Mouse (Mus musculus): Measurements from ENCODE around the gene Ferd3l. TPM values are rescaled to one million over a fixed set of nuclear protein-coding genes. Genes with fewer than 3 reads are reported as not detected.

The Ferd3l gene
- polyA plus RNA-seq, 1 experiment from 2014 or later, result not detected

DNA sequence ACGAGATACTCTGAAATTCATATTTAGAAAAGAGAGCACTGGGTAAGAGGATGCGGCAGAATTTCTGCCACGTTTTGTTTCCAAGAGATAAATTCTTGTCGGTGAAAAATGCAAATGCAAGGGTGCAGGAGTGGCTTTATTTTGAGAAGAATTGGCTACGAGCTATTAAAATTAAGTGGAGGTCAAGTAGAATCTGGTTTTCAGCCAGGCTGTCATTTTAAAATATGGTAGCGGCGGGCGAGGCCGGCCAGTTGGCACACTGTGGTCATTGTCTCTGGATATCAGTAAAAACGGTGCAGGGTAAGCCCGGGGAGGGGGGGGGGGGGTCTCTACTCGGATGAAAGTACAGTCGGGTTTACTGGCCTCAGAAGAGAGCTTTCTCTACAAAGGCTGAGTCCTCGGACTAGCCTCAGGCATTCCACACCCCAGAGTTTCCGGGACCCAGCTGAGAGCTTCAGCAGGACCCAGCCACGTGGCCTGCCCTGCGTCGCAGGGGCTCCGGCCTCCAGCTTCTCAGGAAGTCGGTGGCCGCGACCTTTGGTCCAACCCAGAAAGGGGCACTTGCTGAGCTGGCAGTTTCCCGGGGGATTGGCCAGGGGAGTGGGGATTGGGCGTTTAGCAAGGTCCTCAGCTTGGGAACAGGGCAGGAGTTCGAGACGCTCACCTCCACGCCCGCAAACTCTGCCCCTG, 27.5 kb downstream of the Ferd3l start:
- H3K4me1 ChIP-seq (ENCODE audit: control insufficient read depth, insufficient read depth, low read length), result 0 out of 2 replicates have a peak, but pooled peaks cover 3% of the 10 kb centered on the region
- H3K27me3 ChIP-seq (replicated peaks; ENCODE audit: control insufficient read depth, insufficient read depth, low read length), result peaks cover 29% of the 10 kb centered on the region
- WGBS, result 6% methylated on average over 25 of the region's 28 CpGs
- H3K27ac ChIP-seq (replicated peaks; ENCODE audit: low read depth, low read length), result peak overlapping the region; percentile 97; the same call in 1 of the 2 replicates
- H3K4me3 ChIP-seq (ENCODE audit: low read depth, low read length), result peak overlapping the region; percentile 80
- DNase-seq (ENCODE audit: low spot score), result no peak
- ATAC-seq (ENCODE audit: low read depth), result no peak
- peak overlapping the region; percentile 99 for H3K9ac ChIP-seq (ENCODE audit: low read depth, low read length)
- H3K4me2 ChIP-seq (ENCODE audit: low read depth, low read length), result peak overlapping the region; percentile 80
- no peaks in the 10 kb centered on the region for H3K9me3 ChIP-seq (ENCODE audit: control insufficient read depth, low read length)
- H3K36me3 ChIP-seq (ENCODE audit: control insufficient read depth, insufficient read depth, low read length), result no peaks in the 10 kb centered on the region

- no peak for DNase-seq (ENCODE audit: low spot score)
- Histone ChIP-seq H3K36me3 (ENCODE audit: control insufficient read depth, insufficient read depth, low read length) (no peaks in the 10 kb centered on the region), H3K9me3 (ENCODE audit: control insufficient read depth, low read length) (no peaks in the 10 kb centered on the region), H3K4me2 (ENCODE audit: low read depth, low read length) (peak overlapping the region; percentile 80), H3K27ac (replicated peaks; ENCODE audit: low read depth, low read length) (peak overlapping the region; percentile 97), H3K4me1 (ENCODE audit: control insufficient read depth, insufficient read depth, low read length) (0 out of 2 replicates have a peak, but pooled peaks cover 3% of the 10 kb centered on the region), H3K27me3 (replicated peaks; ENCODE audit: control insufficient read depth, insufficient read depth, low read length) (peaks cover 29% of the 10 kb centered on the region), H3K9ac (ENCODE audit: low read depth, low read length) (peak overlapping the region; percentile 99), H3K4me3 (ENCODE audit: low read depth, low read length) (peak overlapping the region; percentile 80)
- peak; percentile 6; the same call in 1 of the 2 replicates for ATAC-seq (ENCODE audit: low read depth)
- WGBS, result 1% methylated on average over 34 of the region's 43 CpGs
Observed at GRCm38 (mm10) chr12:33956576-33957399, 28.6 kb downstream of the Ferd3l start.

DNA sequence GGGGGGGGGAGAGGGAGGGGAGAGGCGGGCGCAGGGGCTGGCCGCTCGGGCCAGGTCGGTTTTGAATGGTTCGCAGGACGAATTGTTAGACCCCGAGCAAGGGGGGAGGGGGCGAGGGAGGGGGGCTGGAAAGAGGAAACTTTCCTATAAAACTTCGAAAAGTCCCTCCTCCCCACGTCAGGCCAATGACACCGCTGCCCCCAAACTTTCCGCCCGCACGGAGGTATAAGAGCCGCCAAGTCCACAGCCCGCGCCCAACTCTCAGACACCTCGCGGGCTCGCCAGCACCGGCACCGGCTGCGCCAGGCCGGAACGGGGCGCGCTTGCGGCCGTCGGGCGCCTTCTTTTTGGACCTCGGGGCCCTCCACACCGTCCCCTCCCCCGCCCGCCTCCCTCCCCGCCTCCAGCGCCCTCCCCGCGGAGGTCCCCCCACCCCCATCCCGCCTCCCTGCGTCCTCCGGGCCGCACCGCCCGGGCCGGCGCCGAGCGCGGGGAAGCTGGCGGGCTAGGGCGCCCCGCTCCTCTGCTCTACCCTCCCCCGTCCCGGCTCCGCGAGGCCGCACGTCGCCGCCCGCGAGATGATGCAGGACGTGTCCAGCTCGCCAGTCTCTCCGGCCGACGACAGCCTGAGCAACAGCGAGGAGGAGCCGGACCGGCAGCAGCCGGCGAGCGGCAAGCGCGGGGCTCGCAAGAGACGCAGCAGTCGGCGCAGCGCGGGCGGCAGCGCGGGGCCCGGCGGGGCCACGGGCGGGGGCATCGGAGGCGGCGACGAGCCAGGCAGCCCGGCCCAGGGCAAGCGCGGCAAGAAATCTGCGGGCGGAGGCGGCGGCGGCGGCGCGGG, 29.4 kb downstream of the Ferd3l start, which contains the start of gene Twist1:
Twist1 (plus strand) TSS at position 272 of the 841 bp plus-strand sequence.
- Histone ChIP-seq H3K4me3 (ENCODE audit: low read depth, low read length) (peak within 1 kb of the TSS; percentile 80), H3K9ac (ENCODE audit: low read depth, low read length) (peak within 1 kb of the TSS; percentile 99), H3K27ac (replicated peaks; ENCODE audit: low read depth, low read length) (peak within 1 kb of the TSS; percentile 97), H3K36me3 (ENCODE audit: control insufficient read depth, insufficient read depth, low read length) (peaks cover 7% of the 10 kb centered on the region; the same call in 1 of the 2 replicates), H3K4me2 (ENCODE audit: low read depth, low read length) (peak within 1 kb of the TSS; percentile 80), H3K9me3 (ENCODE audit: control insufficient read depth, low read length) (no peaks in the 10 kb centered on the region), H3K4me1 (ENCODE audit: control insufficient read depth, insufficient read depth, low read length) (peaks cover 10% of the 10 kb centered on the region; the same call in 1 of the 2 replicates), H3K27me3 (replicated peaks; ENCODE audit: control insufficient read depth, insufficient read depth, low read length) (peaks cover 29% of the 10 kb centered on the region)
- DNase-seq (ENCODE audit: low spot score) (peak; percentile 96), ATAC-seq (ENCODE audit: low read depth) (peak; percentile 92)
- WGBS, result 0% methylated on average over 6 of the region's 105 CpGs

- ATAC-seq (ENCODE audit: low read depth) (no peak), DNase-seq (ENCODE audit: low spot score) (no peak)
- Histone ChIP-seq H3K27me3 (replicated peaks; ENCODE audit: control insufficient read depth, insufficient read depth, low read length) (peaks cover 29% of the 10 kb centered on the region), H3K36me3 (ENCODE audit: control insufficient read depth, insufficient read depth, low read length) (peaks cover 9% of the 10 kb centered on the region; the same call in 1 of the 2 replicates), H3K4me1 (ENCODE audit: control insufficient read depth, insufficient read depth, low read length) (peaks cover 10% of the 10 kb centered on the region), H3K4me2 (ENCODE audit: low read depth, low read length) (peak overlapping the region; percentile 80), H3K9ac (ENCODE audit: low read depth, low read length) (peak overlapping the region; percentile 99), H3K27ac (replicated peaks; ENCODE audit: low read depth, low read length) (peak overlapping the region; percentile 97), H3K9me3 (ENCODE audit: control insufficient read depth, low read length) (no peaks in the 10 kb centered on the region), H3K4me3 (ENCODE audit: low read depth, low read length) (peak overlapping the region; percentile 80)
- WGBS, result 1% methylated on average over 21 of the region's 56 CpGs
Observed at GRCm38 (mm10) chr12:33958241-33959194, 30.3 kb downstream of the Ferd3l start.

- WGBS, result 3% methylated on average over 6 of the region's 6 CpGs
Observed at GRCm38 (mm10) chr12:33959206-33959605, 31.0 kb downstream of the Ferd3l start.

GRCm38 (mm10) chr12:33959846-33960245, 31.6 kb downstream of the Ferd3l start:
- ATAC-seq (ENCODE audit: low read depth) (no peak), DNase-seq (ENCODE audit: low spot score) (no peak)
- peaks cover 9% of the 10 kb centered on the region; the same call in 1 of the 2 replicates for H3K36me3 ChIP-seq (ENCODE audit: control insufficient read depth, insufficient read depth, low read length)
- H3K9me3 ChIP-seq (ENCODE audit: control insufficient read depth, low read length), result no peaks in the 10 kb centered on the region
- peaks cover 13% of the 10 kb centered on the region for H3K4me1 ChIP-seq (ENCODE audit: control insufficient read depth, insufficient read depth, low read length)
- WGBS, result 9% methylated on average over 3 of the region's 3 CpGs
- peaks cover 22% of the 10 kb centered on the region for H3K27me3 ChIP-seq (replicated peaks; ENCODE audit: control insufficient read depth, insufficient read depth, low read length)
- peak overlapping the region; percentile 74 for H3K9ac ChIP-seq (ENCODE audit: low read depth, low read length)
- peak overlapping the region; percentile 52 for H3K4me2 ChIP-seq (ENCODE audit: low read depth, low read length)
- peak overlapping the region; percentile 80 for H3K4me3 ChIP-seq (ENCODE audit: low read depth, low read length)
- peak overlapping the region; percentile 97 for H3K27ac ChIP-seq (replicated peaks; ENCODE audit: low read depth, low read length)

More at GRCm38 (mm10) chr12:33959206-33959605, 31.0 kb downstream of the Ferd3l start:
- H3K27ac ChIP-seq (replicated peaks; ENCODE audit: low read depth, low read length), result peak overlapping the region; percentile 97
- peaks cover 26% of the 10 kb centered on the region for H3K27me3 ChIP-seq (replicated peaks; ENCODE audit: control insufficient read depth, insufficient read depth, low read length)
- H3K4me3 ChIP-seq (ENCODE audit: low read depth, low read length), result peak overlapping the region; percentile 80
- H3K4me1 ChIP-seq (ENCODE audit: control insufficient read depth, insufficient read depth, low read length), result peaks cover 13% of the 10 kb centered on the region
- DNase-seq (ENCODE audit: low spot score) (no peak), ATAC-seq (ENCODE audit: low read depth) (no peak)
- peak overlapping the region; percentile 99 for H3K9ac ChIP-seq (ENCODE audit: low read depth, low read length)
- H3K4me2 ChIP-seq (ENCODE audit: low read depth, low read length), result peak overlapping the region; percentile 80
- H3K9me3 ChIP-seq (ENCODE audit: control insufficient read depth, low read length), result no peaks in the 10 kb centered on the region
- H3K36me3 ChIP-seq (ENCODE audit: control insufficient read depth, insufficient read depth, low read length), result peaks cover 9% of the 10 kb centered on the region; the same call in 1 of the 2 replicates

DNA sequence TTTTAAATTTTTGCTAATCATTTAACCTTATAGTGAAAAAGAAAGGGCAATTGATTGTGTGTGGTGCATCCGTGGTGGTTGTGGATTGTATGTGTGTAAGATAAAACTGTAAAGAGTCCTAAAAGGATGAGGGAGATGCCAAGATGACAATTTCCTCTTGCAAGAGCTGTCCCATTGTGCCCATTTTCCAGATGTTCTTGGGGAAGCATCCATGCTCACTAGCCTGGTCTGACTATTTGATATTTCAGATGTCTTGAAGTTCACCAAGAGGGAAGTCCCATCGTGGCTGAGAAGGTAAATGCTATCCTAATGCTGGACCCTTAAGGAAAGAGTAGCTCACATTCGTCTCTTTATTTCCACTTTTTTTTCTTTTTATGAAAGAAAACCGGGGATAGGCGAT, 32.8 kb downstream of the Ferd3l start:
- peaks cover 9% of the 10 kb centered on the region; the same call in 1 of the 2 replicates for H3K36me3 ChIP-seq (ENCODE audit: control insufficient read depth, insufficient read depth, low read length)
- peaks cover 18% of the 10 kb centered on the region for H3K4me1 ChIP-seq (ENCODE audit: control insufficient read depth, insufficient read depth, low read length)
- H3K4me2 ChIP-seq (ENCODE audit: low read depth, low read length), result peak overlapping the region; percentile 72
- 11% methylated on average over 5 of the region's 5 CpGs for WGBS
- no peaks in the 10 kb centered on the region for H3K9me3 ChIP-seq (ENCODE audit: control insufficient read depth, low read length)
- H3K27ac ChIP-seq (replicated peaks; ENCODE audit: low read depth, low read length), result peak overlapping the region; percentile 97
- H3K4me3 ChIP-seq (ENCODE audit: low read depth, low read length), result peak overlapping the region; percentile 80
- ATAC-seq (ENCODE audit: low read depth) (no peak), DNase-seq (ENCODE audit: low spot score) (no peak)
- peaks cover 17% of the 10 kb centered on the region for H3K27me3 ChIP-seq (replicated peaks; ENCODE audit: control insufficient read depth, insufficient read depth, low read length)
- peak overlapping the region; percentile 81 for H3K9ac ChIP-seq (ENCODE audit: low read depth, low read length)

Data from embryonic facial prominence, embryonic 14.5 days (tissue).